Mouse (Mus musculus): ENCODE measurements around the gene Tcf3. TPM values are rescaled to one million over a fixed set of nuclear protein-coding genes. Genes with fewer than 3 reads are reported as not detected.

Tcf3 gene
- 54.7 and 74.7 TPM in 2 replicates for polyA plus RNA-seq (2012; rRNA removed)
- polyA plus RNA-seq (2014; fragmentation: Nextera tagmentation; extraction: Ambion mirVana) = 41.9 and 55.4 TPM in 2 replicates

DNA sequence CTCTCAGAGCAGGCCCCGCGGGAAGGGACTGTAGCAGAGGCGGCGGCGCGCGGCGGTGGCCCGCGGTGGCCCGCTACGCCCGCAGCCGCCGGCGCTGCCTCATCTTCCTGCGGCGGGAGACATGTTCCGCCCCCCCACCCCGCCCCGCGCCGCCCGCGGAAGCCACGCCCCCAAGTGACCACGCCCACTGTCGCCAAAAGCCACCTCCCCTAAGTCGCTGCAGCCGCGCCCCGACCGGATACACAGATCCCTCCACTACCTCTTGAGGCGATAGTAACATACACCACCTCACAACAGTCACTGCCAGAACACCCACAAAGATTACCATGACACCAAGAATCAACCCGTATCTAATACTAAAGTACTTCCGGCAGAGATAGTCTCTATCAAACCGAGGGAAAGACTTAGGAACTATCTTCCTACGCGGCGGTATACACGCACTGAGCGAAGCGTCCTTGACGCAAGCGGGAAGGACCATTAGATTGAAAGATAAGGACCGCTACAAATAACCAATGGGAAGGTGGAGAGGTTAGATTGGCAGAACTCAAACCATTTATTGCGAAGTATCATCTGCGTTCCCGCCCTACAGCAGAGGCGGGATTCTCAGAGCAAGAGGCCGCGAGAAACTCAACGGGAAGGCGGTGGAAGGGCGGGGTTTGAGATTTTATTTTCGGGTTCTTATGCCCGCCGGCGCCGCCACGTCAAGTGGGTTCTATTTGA is at the start of gene Tcf3:
Gene Tcf3, minus strand, starts transcription at position 135 of the 720 bp plus-strand sequence.
- Histone ChIP-seq H3K4me2 (ENCODE audit: low read depth) (peak within 1 kb of the TSS; percentile 95), H3K9me3 (ENCODE audit: control insufficient read depth, low read length) (no peaks in the 10 kb centered on the region), H3K27ac (peak within 1 kb of the TSS; percentile 94), H3K36me3 (replicated peaks; ENCODE audit: control insufficient read depth, insufficient read depth, low read depth) (peaks cover 22% of the 10 kb centered on the region), H3K4me1 (replicated peaks; ENCODE audit: control insufficient read depth in 2 of 2, insufficient read depth in 2 of 2, low read length in 1 of 2) (peaks cover 34 to 37% of the 10 kb centered on the region in 2 experiments), H3K9ac (replicated peaks) (peak within 1 kb of the TSS; percentile 85), H3K27me3 (ENCODE audit: control insufficient read depth, insufficient read depth, low read length) (no peaks in the 10 kb centered on the region), H3K4me3 (ENCODE audit: insufficient read depth in 1 of 2, low read depth in 2 of 2, low read length in 2 of 2) (peak within 1 kb of the TSS; percentile 71 to 93)
- peak; percentile 98 for DNase-seq (ENCODE audit: low read depth in 3 of 3, low spot score in 3 of 3)
- ATAC-seq (ENCODE audit: insufficient read depth) = peak; percentile 88
- WGBS (ENCODE audit: insufficient replicate concordance) = under 1% methylated on average over 57 of the region's 61 CpGs
- TF ChIP-seq CTCF (IDR thresholded peaks at IDR 0.05; ENCODE audit: low read depth) (no peak), EP300 (IDR thresholded peaks at IDR 0.05; ENCODE audit: low read depth) (peak; percentile 80)

- no peaks in the 10 kb centered on the region for H3K36me3 ChIP-seq (replicated peaks; ENCODE audit: control insufficient read depth, insufficient read depth, low read depth)
- H3K4me2 ChIP-seq (ENCODE audit: low read depth) = no peak overlapping the region
- H3K27ac ChIP-seq = no peak overlapping the region
- WGBS (ENCODE audit: insufficient replicate concordance) = 15% methylated on average over 5 of the region's 5 CpGs
- ATAC-seq (ENCODE audit: insufficient read depth) (peak; percentile 70), DNase-seq (ENCODE audit: low read depth in 3 of 3, low spot score in 3 of 3) (peak; percentile 36 to 56 (median 40))
- H3K4me3 ChIP-seq (ENCODE audit: insufficient read depth in 1 of 2, low read depth in 2 of 2, low read length in 2 of 2) = no peak overlapping the region
- no peaks in the 10 kb centered on the region for H3K9me3 ChIP-seq (ENCODE audit: control insufficient read depth, low read length)
- peaks cover 0 to 4% of the 10 kb centered on the region in 2 experiments; a peak in 2 of 4 replicates for H3K4me1 ChIP-seq (replicated peaks; ENCODE audit: control insufficient read depth in 2 of 2, insufficient read depth in 2 of 2, low read length in 1 of 2)
- TF ChIP-seq EP300 (IDR thresholded peaks at IDR 0.05; ENCODE audit: low read depth) (no peak), CTCF (IDR thresholded peaks at IDR 0.05; ENCODE audit: low read depth) (no peak)
- peaks cover 35% of the 10 kb centered on the region for H3K27me3 ChIP-seq (ENCODE audit: control insufficient read depth, insufficient read depth, low read length)
- no peak overlapping the region for H3K9ac ChIP-seq (replicated peaks)
These were observed 47.6 kb upstream of the Tcf3 start for GRCm38 (mm10) chr10:80481002-80481401.

- Histone ChIP-seq H3K4me3 (ENCODE audit: insufficient read depth in 1 of 2, low read depth in 2 of 2, low read length in 2 of 2) (no peak overlapping the region), H3K27ac (no peak overlapping the region), H3K9me3 (ENCODE audit: control insufficient read depth, low read length) (no peaks in the 10 kb centered on the region), H3K4me1 (replicated peaks; ENCODE audit: control insufficient read depth in 2 of 2, insufficient read depth in 2 of 2, low read length in 1 of 2) (peaks cover 5 to 12% of the 10 kb centered on the region in 2 experiments; a peak in 3 of 4 replicates), H3K4me2 (ENCODE audit: low read depth) (no peak overlapping the region), H3K27me3 (ENCODE audit: control insufficient read depth, insufficient read depth, low read length) (peaks cover 16% of the 10 kb centered on the region), H3K9ac (replicated peaks) (no peak overlapping the region), H3K36me3 (replicated peaks; ENCODE audit: control insufficient read depth, insufficient read depth, low read depth) (no peaks in the 10 kb centered on the region)
- WGBS (ENCODE audit: insufficient replicate concordance) = 71% methylated on average over 5 of the region's 5 CpGs
- DNase-seq (ENCODE audit: low read depth in 3 of 3, low spot score in 3 of 3) (no peak), ATAC-seq (ENCODE audit: insufficient read depth) (no peak)
- TF ChIP-seq EP300 (IDR thresholded peaks at IDR 0.05; ENCODE audit: low read depth) (no peak), CTCF (IDR thresholded peaks at IDR 0.05; ENCODE audit: low read depth) (no peak)
These were observed 45.1 kb upstream of the Tcf3 start for GRCm38 (mm10) chr10:80478531-80478930.

DNA sequence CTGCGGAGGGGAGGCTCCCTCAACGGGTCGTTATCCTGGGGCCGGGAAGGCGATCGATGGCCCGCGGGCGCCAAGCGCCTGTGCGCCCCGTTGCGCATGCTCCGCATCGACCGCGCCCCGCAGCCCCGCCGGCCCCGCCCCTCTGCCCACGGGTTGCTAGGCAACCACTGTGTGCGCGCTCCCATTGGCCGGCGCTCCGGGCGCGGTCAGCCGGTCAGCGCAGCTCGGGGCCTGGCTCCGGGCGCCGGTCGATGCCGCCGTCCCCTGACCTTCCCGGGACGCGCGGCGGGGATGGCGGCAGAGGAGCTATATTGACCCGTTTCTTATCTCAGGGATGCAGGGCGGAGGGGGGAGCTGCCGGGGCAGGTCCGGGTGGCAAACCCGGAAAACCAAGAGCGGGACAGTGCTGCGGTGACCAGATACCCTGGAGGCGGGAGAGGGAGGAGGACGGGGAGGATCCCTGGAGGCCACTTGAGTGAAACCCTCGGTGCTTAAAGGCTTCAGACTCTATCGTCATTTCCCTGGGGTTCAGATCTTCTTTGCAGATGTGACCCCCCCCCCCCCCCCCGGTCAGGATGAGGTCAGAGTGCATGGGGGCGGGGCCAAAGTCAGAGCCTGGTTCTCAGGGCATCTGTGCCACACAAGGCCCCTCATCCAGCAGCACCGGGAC is 42.0 kb upstream of the Tcf3 start:
- Histone ChIP-seq H3K4me3 (ENCODE audit: insufficient read depth in 1 of 2, low read depth in 2 of 2, low read length in 2 of 2) (peak overlapping the region; percentile 53 to 59), H3K27ac (peak overlapping the region; percentile 21), H3K9me3 (ENCODE audit: control insufficient read depth, low read length) (no peaks in the 10 kb centered on the region), H3K4me1 (replicated peaks; ENCODE audit: control insufficient read depth in 2 of 2, insufficient read depth in 2 of 2, low read length in 1 of 2) (peaks cover 5 to 8% of the 10 kb centered on the region in 2 experiments; a peak in 3 of 4 replicates), H3K9ac (replicated peaks) (peak overlapping the region; percentile 39), H3K36me3 (replicated peaks; ENCODE audit: control insufficient read depth, insufficient read depth, low read depth) (no peaks in the 10 kb centered on the region), H3K4me2 (ENCODE audit: low read depth) (peak overlapping the region; percentile 62), H3K27me3 (ENCODE audit: control insufficient read depth, insufficient read depth, low read length) (peaks cover 22% of the 10 kb centered on the region)
- TF ChIP-seq CTCF (IDR thresholded peaks at IDR 0.05; ENCODE audit: low read depth) (no peak), EP300 (IDR thresholded peaks at IDR 0.05; ENCODE audit: low read depth) (peak; percentile 50; the same call in 1 of the 2 replicates)
- WGBS (ENCODE audit: insufficient replicate concordance) = 1% methylated on average over 58 of the region's 58 CpGs
- ATAC-seq (ENCODE audit: insufficient read depth) (peak; percentile 86), DNase-seq (ENCODE audit: low read depth in 3 of 3, low spot score in 3 of 3) (peak; percentile 71 to 74 (median 72))

DNA sequence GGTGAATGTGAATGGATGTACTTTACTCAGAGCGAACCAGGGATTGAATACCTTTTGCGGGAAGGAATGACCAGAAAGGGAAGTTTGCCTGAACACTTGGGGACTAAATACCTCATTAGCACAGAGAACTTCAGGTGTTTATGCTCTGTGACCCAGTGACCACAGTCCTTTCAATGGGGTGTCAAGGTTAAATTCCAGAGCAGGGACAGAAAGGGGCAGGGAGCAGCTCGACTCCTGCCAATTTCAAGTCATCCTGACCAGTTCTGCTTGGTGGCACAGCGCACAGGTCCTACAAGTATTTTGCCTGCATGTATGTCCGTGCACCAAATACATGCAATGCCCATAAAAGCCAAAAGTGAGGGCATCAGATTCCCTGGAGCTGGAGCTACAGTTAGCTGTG is 31.6 kb upstream of the Tcf3 start:
- TF ChIP-seq CTCF (IDR thresholded peaks at IDR 0.05; ENCODE audit: low read depth) = no peak
- no peak for TF ChIP-seq EP300 (IDR thresholded peaks at IDR 0.05; ENCODE audit: low read depth)
- H3K27ac ChIP-seq = no peak overlapping the region
- 53% methylated on average over 5 of the region's 5 CpGs for WGBS (ENCODE audit: insufficient replicate concordance)
- no peak overlapping the region for H3K4me3 ChIP-seq (ENCODE audit: insufficient read depth in 1 of 2, low read depth in 2 of 2, low read length in 2 of 2)
- no peak overlapping the region for H3K4me2 ChIP-seq (ENCODE audit: low read depth)
- DNase-seq (ENCODE audit: low read depth in 3 of 3, low spot score in 3 of 3) = no peak
- no peaks in the 10 kb centered on the region for H3K36me3 ChIP-seq (replicated peaks; ENCODE audit: control insufficient read depth, insufficient read depth, low read depth)
- H3K9me3 ChIP-seq (ENCODE audit: control insufficient read depth, low read length) = no peaks in the 10 kb centered on the region
- H3K27me3 ChIP-seq (ENCODE audit: control insufficient read depth, insufficient read depth, low read length) = peaks cover 33% of the 10 kb centered on the region
- no peak for ATAC-seq (ENCODE audit: insufficient read depth)
- H3K9ac ChIP-seq (replicated peaks) = no peak overlapping the region
- no peaks in the 10 kb centered on the region for H3K4me1 ChIP-seq (replicated peaks; ENCODE audit: control insufficient read depth in 2 of 2, insufficient read depth in 2 of 2, low read length in 1 of 2)

Data from liver, embryonic 14.5 days (tissue).